Mouse (Mus musculus) left cerebral cortex, adult 18-20 months (tissue): ENCODE measurements around the gene Gm10181. TPM values are rescaled to one million over a fixed set of nuclear protein-coding genes. Genes with fewer than 3 reads are reported as not detected.

ENCODE experiments used
- total RNA-seq, 2 experiments: library from RNA; stranded (reverse); gene quantifications; 2 replicates each; pipeline ENCODE4 v1.2.3; 2021

Gene Gm10181
- total RNA-seq, 2 experiments from 2014 or later: not detected

Other genes with a start within 250 kb of the Gm10181 start
- gene Herpud2, start 62.4 kb downstream of the Gm10181 start, total RNA-seq: 10 to 100 TPM; 53.1 to 54.8 TPM
- gene Sept7, start 163.0 kb downstream of the Gm10181 start, total RNA-seq: 100 to 1,000 TPM; 360 to 378 TPM